22 mouse cellular contexts compared by ENCODE assay signal in genomic region chr2:58487279-58487560, GRCm38 (mm10). TPM values are rescaled to one million over a fixed set of nuclear protein-coding genes. Genes with fewer than 3 reads are reported as not detected.
A peak's percentile ranks its signal among the peaks of the same experiment; 100 is the strongest.
DNase-seq lines count a peak whose midpoint lies in the region; ATAC-seq and TF ChIP-seq lines count a peak whose summit lies in the region.
"Had no signal": no experiment of that assay in that cellular context is flagged by ENCODE, and none has a peak within 500 bp of the region (broad histone marks: within the 10 kb centered on the region; RNA-seq: fewer than 3 reads in every experiment).

No protein-coding gene starts in this region.

- no peak overlapping the region for H3K4me2 ChIP-seq in forebrain, postnatal 0 days (ENCODE audit: low read depth)
- H3K4me2 ChIP-seq in hindbrain, embryonic 15.5 days: no peak overlapping the region
- H3K4me2 ChIP-seq in hindbrain, embryonic 11.5 days (replicated peaks; ENCODE audit: low read depth, low read length): no peak overlapping the region
- H3K4me2 ChIP-seq in limb, embryonic 12.5 days: no peak overlapping the region
- H3K4me2 ChIP-seq: liver, embryonic 11.5 days had no signal

- H3K4me1 ChIP-seq in forebrain, embryonic 10.5 days: peaks cover 44% of the 10 kb centered on the region
- peaks cover 15% of the 10 kb centered on the region; the same call in 1 of the 2 replicates for H3K4me1 ChIP-seq in forebrain, postnatal 0 days (ENCODE audit: insufficient read depth)
- peaks cover 27% of the 10 kb centered on the region for H3K4me1 ChIP-seq in hindbrain, embryonic 15.5 days (replicated peaks)
- no peaks in the 10 kb centered on the region for H3K4me1 ChIP-seq in hindbrain, embryonic 11.5 days (replicated peaks; ENCODE audit: control insufficient read depth, insufficient read depth, low read length)
- peaks cover 39% of the 10 kb centered on the region for H3K4me1 ChIP-seq in limb, embryonic 12.5 days (replicated peaks)

- H3K27ac ChIP-seq in forebrain, embryonic 10.5 days: peak overlapping the region; percentile 63
- no peak overlapping the region for H3K27ac ChIP-seq in forebrain, postnatal 0 days (ENCODE audit: low read depth, low read length)
- 0 out of 2 replicates have a peak overlapping the region, but pooled peaks have one; percentile 1 for H3K27ac ChIP-seq in hindbrain, embryonic 15.5 days (replicated peaks)
- no peak overlapping the region for H3K27ac ChIP-seq in hindbrain, embryonic 11.5 days (ENCODE audit: low read depth, low read length)
- peak overlapping the region; percentile 66 for H3K27ac ChIP-seq in limb, embryonic 12.5 days
- H3K27ac ChIP-seq: macrophage had no signal

- H3K9me3 ChIP-seq in forebrain, embryonic 10.5 days: peaks cover 2% of the 10 kb centered on the region; the same call in 1 of the 2 replicates
- H3K9me3 ChIP-seq in forebrain, postnatal 0 days (ENCODE audit: low read length): no peaks in the 10 kb centered on the region
- H3K9me3 ChIP-seq in hindbrain, embryonic 15.5 days: no peaks in the 10 kb centered on the region
- no peaks in the 10 kb centered on the region for H3K9me3 ChIP-seq in hindbrain, embryonic 11.5 days (ENCODE audit: control insufficient read depth, low read length)
- 0 out of 2 replicates have a peak, but pooled peaks cover 4% of the 10 kb centered on the region for H3K9me3 ChIP-seq in limb, embryonic 12.5 days

- no peak overlapping the region for H3K4me3 ChIP-seq in forebrain, embryonic 10.5 days
- no peak overlapping the region for H3K4me3 ChIP-seq in forebrain, postnatal 0 days (ENCODE audit: low read depth, low read length)
- H3K4me3 ChIP-seq in hindbrain, embryonic 15.5 days: no peak overlapping the region
- no peak overlapping the region for H3K4me3 ChIP-seq in hindbrain, embryonic 11.5 days (ENCODE audit: low read depth, low read length)
- no peak overlapping the region for H3K4me3 ChIP-seq in limb, embryonic 12.5 days (replicated peaks)
- H3K4me3 ChIP-seq: erythroblast, embryonic 14.5 days had no signal

- no peak for TF ChIP-seq CTCF in forebrain, postnatal 0 days (IDR thresholded peaks at IDR 0.05; ENCODE audit: low read depth)

- WGBS in forebrain, embryonic 10.5 days: 87% methylated on average over 3 of the region's 3 CpGs
- 67% methylated on average over 3 of the region's 3 CpGs for WGBS in forebrain, postnatal 0 days
- 64% methylated on average over 3 of the region's 3 CpGs for WGBS in hindbrain, embryonic 15.5 days
- 92% methylated on average over 3 of the region's 3 CpGs for WGBS in hindbrain, embryonic 11.5 days
- WGBS in limb, embryonic 12.5 days: 76% methylated on average over 3 of the region's 3 CpGs

- peaks cover 13% of the 10 kb centered on the region for H3K36me3 ChIP-seq in forebrain, embryonic 10.5 days (replicated peaks)
- peaks cover 6% of the 10 kb centered on the region; the same call in 1 of the 2 replicates for H3K36me3 ChIP-seq in forebrain, postnatal 0 days (ENCODE audit: insufficient read depth)
- H3K36me3 ChIP-seq in hindbrain, embryonic 15.5 days: no peaks in the 10 kb centered on the region
- H3K36me3 ChIP-seq in hindbrain, embryonic 11.5 days (ENCODE audit: control insufficient read depth, insufficient read depth, low read length): no peaks in the 10 kb centered on the region
- peaks cover 7% of the 10 kb centered on the region; the same call in 1 of the 2 replicates for H3K36me3 ChIP-seq in limb, embryonic 12.5 days

- no peaks in the 10 kb centered on the region for H3K27me3 ChIP-seq in forebrain, embryonic 10.5 days (ENCODE audit: poor library complexity, severe bottlenecking)
- H3K27me3 ChIP-seq in forebrain, postnatal 0 days (ENCODE audit: insufficient read depth, low read length): no peaks in the 10 kb centered on the region
- H3K27me3 ChIP-seq in hindbrain, embryonic 15.5 days: no peaks in the 10 kb centered on the region
- no peaks in the 10 kb centered on the region for H3K27me3 ChIP-seq in hindbrain, embryonic 11.5 days (ENCODE audit: control insufficient read depth, insufficient read depth, low read length)
- H3K27me3 ChIP-seq in limb, embryonic 12.5 days: no peaks in the 10 kb centered on the region

- no peak overlapping the region for H3K9ac ChIP-seq in forebrain, postnatal 0 days
- H3K9ac ChIP-seq in hindbrain, embryonic 15.5 days: no peak overlapping the region
- H3K9ac ChIP-seq in hindbrain, embryonic 11.5 days (ENCODE audit: low read depth, low read length): no peak overlapping the region
- H3K9ac ChIP-seq in limb, embryonic 12.5 days (replicated peaks): no peak overlapping the region

- ATAC-seq in forebrain, postnatal 0 days: no peak
- ATAC-seq in hindbrain, embryonic 15.5 days (ENCODE audit: low FRiP score, low read depth): no peak
- no peak for ATAC-seq in hindbrain, embryonic 11.5 days (ENCODE audit: low FRiP score)
- no peak for ATAC-seq in limb, embryonic 12.5 days (ENCODE audit: insufficient number of reproducible peaks, insufficient read depth, low FRiP score, low TSS enrichment, low read depth)

- no peak for DNase-seq in forebrain, embryonic 10.5 days (ENCODE audit: extremely low spot score, low spot score)
- no peak for DNase-seq in forebrain, postnatal 0 days
- no peak for DNase-seq in hindbrain, embryonic 11.5 days (ENCODE audit: low spot score)
- DNase-seq in adrenal gland, postnatal 10 days: peak; percentile 50
- no peak for DNase-seq in frontal cortex, postnatal 10 days (ENCODE audit: low spot score in 2 of 2)
- no peak for DNase-seq in liver
- DNase-seq: B cell, adult 2 months; cerebellum, adult 9-10 months; heart, postnatal 14 days; kidney, adult 9 months; right cerebral cortex, adult 18-20 months; spleen, adult 18-20 months had no signal

RNA-seq across cellular contexts. Expression of gene Gm17409, which starts 17.3 kb away (rescaled TPM):
- not detected in 2 replicates for polyA plus RNA-seq in forebrain, embryonic 10.5 days (2016; fragmentation: Nextera tagmentation; extraction: Ambion mirVana)
- total RNA-seq in forebrain, postnatal 0 days (2014; rRNA removed): not detected in 2 replicates
- not detected in 2 replicates for polyA plus RNA-seq in forebrain, postnatal 0 days (2015; fragmentation: Nextera tagmentation; extraction: Ambion mirVana)
- not detected in 2 replicates for polyA plus RNA-seq in hindbrain, embryonic 15.5 days (2015; fragmentation: Nextera tagmentation; extraction: Ambion mirVana)
- polyA plus RNA-seq in hindbrain, embryonic 11.5 days (2014; fragmentation: Nextera tagmentation; extraction: Ambion mirVana): 0.15 TPM in 1 of 2 replicates, not detected in the other
- not detected for total RNA-seq in adrenal gland, postnatal 10 days (2021)
- not detected in 2 replicates for polyA plus RNA-seq in limb, embryonic 12.5 days (2016; fragmentation: Nextera tagmentation; extraction: Ambion mirVana)
- total RNA-seq: ES-E14; gastrocnemius, adult 8-10 months; heart, postnatal 14 days; left cerebral cortex, adult 18-20 months; monocyte, adult 5-6 weeks had no signal
- polyA plus RNA-seq: erythroblast, embryonic 14.5 days; large intestine, adult 2 months; liver, embryonic 11.5 days; macrophage had no signal

Comparison
In these comparisons a context has a peak if more than half of its experiments do, and no peak if none do; other contexts are left out.
1. H3K27ac ChIP-seq: peak in forebrain, embryonic 10.5 days (single experiment), hindbrain, embryonic 15.5 days (single experiment) and limb, embryonic 12.5 days (single experiment); none in forebrain, postnatal 0 days (single experiment) and hindbrain, embryonic 11.5 days (single experiment).